Mouse (Mus musculus): ENCODE results near the gene BC005624.
"Not testable (repeated sequence)": the region's sequence is repeated elsewhere in the genome, so short reads cannot be mapped to it uniquely, and the experiment has no call there.

BC005624 gene

DNA sequence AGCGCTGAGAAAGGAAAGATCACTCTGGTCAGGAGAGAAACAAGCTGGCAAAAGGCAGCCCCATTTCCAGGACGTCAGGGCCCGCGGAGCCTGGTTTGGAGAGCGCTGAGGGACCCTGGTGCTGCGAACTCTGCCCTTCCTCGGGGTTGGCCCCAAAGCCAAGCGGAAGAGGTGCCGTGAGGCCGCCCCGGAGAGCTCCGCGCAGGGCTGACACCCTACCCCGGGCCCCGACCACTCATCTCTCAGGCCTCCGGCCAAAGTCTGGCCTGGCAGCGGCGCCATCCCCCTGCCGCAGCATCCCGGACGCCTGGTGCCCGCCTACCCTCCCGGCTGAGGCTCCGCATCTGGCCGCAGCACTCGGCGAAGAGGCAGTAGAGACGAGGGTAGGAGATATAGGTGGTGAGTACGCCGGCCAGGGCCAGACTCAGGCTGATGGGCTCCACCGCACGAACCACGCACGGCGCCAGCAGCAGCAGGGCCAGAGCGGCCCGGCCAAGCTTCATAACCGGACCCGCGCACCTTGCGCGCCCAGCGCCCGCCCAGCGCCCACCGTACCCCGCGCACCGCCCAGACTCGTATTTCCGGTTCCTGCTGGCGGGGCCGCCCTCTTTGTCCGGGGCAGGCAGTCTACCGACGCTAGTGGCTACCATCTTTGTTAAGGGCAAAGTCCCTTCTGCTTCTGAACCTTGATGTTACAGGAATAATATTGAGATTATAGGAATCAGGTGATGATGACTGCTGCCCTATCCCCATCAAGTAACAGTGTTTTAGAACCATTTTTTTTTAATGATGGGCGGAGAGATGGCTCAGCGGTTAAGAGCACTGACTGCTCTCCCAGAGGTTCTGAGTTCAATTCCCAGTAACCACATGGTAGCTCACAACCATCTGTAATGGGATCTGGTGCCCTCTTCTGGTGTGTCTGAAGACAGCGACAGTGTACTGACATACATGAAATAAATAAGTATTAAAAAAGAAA is 14.4 kb downstream of the BC005624 start, which contains the start of gene Tor1a:
Gene Tor1a, minus strand, starts transcription at position 582 of the 976 bp plus-strand sequence.
- peak; percentile 94 for DNase-seq

GRCm38 (mm10) chr2:30966826-30967225 is 15.2 kb downstream of the BC005624 start:
- DNase-seq = peak; percentile 11

DNA sequence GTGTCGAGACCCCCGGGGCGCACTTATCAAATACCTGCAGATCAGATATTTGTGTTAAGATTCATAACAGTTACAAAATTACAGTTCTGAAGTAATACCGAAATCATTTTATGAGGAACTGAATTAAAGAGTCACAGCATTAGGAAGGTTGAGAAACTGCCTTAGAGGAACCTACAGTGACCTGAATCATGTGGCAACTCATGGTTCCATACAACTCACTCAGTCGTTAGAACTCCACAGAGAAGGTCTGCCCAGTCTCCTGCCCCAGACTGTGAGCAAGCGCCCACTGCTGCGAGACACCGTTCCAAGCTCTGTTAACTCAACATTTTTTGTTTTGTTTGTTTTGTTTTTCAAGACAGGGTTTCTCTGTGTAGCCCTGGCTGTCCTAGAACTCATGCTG is 16.4 kb downstream of the BC005624 start:
- no peak for DNase-seq

GRCm38 (mm10) chr2:30962570-30963254 is 19.3 kb downstream of the BC005624 start:
- no peak for DNase-seq

GRCm38 (mm10) chr2:30959856-30960255 is 22.1 kb downstream of the BC005624 start:
- no peak for DNase-seq

DNA sequence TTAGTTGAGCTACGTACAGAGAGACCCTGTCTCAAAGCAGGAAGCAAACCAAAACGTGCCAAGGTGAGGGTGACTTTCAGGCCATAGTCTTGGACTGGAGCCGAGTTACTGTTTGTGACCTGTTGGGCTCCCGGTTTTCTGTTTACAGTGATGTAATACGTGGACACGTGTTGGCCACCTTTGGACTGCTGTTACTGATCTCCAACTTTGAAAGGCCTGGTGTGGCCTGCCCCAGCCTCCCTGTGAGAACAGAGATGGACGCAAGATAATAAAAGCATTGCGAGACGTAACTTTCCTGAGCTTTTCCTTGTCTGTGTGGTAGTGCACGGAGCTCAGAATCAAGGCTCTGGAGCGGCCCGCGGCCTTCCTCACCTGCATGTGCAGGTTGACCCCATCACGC is 23.3 kb downstream of the BC005624 start:
- DNase-seq = no peak

GRCm38 (mm10) chr2:30957511-30957910 is 24.5 kb downstream of the BC005624 start:
- DNase-seq = no peak

DNA sequence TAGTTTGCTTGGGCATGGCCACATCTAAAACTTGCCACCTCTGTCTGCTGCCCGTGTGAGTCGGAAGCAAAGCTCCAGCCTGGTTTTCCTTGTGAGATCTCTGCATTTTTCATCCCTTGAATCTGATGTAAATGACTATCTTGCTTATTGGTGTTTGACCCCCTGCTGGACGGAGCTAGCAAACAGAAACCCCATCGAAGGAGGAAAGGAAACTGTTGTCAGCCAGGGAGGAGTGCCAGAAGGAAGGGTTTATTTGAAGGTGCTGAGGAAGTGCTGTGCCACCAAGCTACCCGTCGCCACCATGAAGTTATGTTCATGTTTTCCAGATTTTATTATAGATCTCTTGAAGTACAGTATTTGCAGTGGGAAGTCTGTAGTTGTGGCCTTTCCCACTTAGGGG is 27.2 kb downstream of the BC005624 start:
- DNase-seq = no peak

DNA sequence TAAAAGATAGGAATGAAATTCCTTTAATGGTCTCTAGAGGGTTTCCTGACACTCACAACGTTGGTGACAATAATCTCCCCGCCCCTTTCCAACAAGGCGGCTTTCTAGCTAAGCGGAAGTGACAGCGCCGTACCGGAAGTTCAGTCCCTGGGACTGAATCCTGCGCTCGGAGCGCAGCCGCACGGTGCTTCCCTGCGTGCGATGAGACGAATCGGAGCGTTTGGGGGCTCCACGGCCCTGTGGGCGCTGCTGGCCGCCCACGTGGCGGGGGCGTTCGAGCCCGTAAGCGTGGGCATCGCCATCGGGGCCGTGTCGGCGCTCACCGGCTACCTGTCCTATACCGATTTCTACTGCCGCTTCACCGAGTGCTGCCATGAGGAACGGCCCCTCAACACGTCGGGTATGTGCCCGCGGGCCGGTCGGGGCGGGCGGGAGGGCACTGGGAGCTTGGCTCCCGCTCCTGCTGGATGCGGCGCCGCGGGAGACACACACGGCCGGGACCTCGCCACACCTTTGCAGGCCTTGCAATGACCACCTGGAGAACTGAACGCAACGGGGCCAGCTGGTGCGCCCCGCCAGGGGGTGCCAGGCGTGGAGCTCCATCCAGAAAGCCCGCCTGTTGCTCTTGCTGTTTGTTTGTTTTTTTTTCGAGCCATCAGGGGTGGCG is 29.0 kb downstream of the BC005624 start, which contains the start of gene Tor1b:
Gene Tor1b, plus strand, starts transcription at position 136 of the 667 bp plus-strand sequence.
- DNase-seq = peak; percentile 96

DNA sequence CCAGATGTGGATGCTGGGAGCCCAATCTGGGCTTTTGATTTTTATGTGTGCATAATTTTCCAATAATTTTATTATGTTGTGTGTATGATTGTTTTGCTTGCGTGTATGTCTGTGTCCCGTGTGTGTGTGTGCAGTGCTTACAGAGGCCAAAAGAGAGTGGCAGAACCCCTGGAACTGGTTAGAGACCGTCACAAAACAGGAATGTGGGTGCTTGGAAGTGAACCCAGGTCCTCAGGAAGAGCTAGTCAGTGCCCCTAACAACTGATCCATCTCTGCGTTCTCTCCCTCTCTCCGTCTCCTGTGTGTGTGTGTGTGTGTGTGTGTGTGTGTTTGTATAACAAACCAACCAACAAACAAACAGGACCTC is 29.6 kb downstream of the BC005624 start:
- no peak for DNase-seq

DNA sequence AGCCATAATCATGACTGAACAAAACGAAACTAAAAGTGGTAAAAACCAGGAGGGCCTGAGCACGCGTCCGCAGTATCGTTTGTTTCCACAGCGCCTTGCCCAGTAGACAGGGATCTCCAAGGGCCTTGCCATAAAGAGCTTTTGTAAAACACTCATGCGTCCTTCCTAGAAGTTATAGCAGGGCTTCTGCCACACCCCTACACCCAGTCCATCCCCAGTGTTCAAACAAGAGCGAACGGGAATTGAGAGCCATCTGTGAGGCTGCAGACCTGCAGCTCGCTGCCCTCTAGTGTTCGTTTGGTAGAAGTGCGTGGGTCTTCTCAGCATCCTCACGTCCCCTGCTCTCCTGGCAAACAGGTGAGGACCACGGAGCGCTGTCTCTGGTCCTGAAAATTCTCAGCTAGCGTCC is 39.4 kb downstream of the BC005624 start:
- peak; percentile 84 for DNase-seq

- not testable (repeated sequence) for DNase-seq
Observed at GRCm38 (mm10) chr2:30942116-30942515, 39.9 kb downstream of the BC005624 start.

- no peak for DNase-seq
Observed at GRCm38 (mm10) chr2:30941586-30941985, 40.4 kb downstream of the BC005624 start.

DNA sequence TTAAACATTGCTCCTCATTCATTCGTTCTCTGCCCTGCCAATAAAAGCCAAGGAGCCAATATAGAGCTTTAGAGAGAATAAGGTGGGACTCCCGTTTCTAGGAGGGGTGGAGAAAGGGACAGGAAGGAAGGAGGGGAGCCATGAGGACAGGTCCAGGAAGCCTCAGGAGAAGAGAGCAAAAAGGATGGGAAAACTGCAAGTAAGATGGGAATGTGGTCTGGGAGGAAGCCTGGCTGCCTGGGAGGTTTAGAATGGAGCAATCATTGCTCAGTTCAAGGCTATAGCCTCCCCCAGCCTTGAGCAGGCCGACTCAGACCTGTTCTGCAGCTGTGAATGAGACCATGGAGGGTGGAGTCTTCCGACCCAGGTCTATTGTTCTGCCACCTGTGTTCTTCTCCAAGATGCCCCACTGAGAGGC is 43.4 kb downstream of the BC005624 start:
- DNase-seq = no peak

GRCm38 (mm10) chr2:30937731-30938130 is 44.3 kb downstream of the BC005624 start:
- no peak for DNase-seq

GRCm38 (mm10) chr2:30936808-30937207 is 45.2 kb downstream of the BC005624 start:
- DNase-seq = no peak

- DNase-seq = peak; percentile 88
Observed at GRCm38 (mm10) chr2:30933917-30934450, 48.0 kb downstream of the BC005624 start.

GRCm38 (mm10) chr2:30933032-30933431 is 49.0 kb downstream of the BC005624 start:
- no peak for DNase-seq

- peak; percentile 26 for DNase-seq
Observed at GRCm38 (mm10) chr2:30931922-30932321, 50.1 kb downstream of the BC005624 start.

DNA sequence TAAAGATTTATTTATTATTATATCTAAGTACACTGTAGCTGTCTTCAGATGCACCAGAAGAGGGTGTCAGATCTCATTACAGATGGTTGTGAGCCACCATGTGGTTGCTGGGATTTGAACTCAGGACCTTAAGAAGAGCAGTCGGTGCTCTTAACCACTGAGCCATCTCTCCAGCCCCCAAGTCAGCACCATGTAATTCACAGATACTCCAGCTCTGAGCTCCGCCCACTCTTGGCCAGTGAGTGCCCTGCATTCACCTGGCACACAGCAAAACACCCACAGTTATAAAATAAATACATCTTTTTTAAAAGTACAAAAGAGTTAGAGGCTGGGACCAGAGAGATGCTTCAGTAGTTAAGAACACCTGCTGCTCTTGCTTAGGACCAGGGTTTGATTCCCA is 51.2 kb downstream of the BC005624 start:
- not testable (repeated sequence) for DNase-seq

GRCm38 (mm10) chr2:30929483-30930045 is 52.4 kb downstream of the BC005624 start, which contains the start of gene Ptges:
Ptges (minus strand) TSS chr2:30929863.
- DNase-seq = peak; percentile 83

DNA sequence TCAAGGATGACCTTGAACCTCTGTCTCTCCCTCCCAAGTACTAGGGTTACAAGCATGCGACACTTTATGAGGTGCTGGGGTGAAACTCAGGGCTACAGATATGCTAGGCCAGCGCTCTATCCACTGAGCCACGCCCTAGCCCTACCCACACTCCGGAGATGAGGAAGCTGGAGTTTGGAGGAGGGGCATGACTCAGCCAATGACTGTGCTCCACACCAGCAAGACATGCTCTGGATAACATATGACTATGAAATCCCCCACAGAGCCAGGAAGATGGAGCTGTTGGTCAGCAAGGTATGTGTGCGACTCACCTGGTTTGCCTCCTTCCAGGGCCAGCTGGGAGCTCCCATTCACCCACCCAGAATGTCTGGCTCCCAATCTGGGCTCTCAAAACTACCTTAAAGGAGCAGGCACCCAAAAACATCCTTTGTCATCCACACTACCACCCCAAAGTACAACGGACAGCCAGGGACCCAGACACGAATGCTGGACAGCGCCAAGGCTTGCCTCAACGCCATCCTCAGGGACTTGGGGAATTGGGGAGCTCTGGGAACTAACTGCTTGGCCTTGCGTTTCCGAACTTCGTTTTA is 53.0 kb downstream of the BC005624 start:
- DNase-seq = no peak

All from retina, postnatal 1 day (tissue).